Mouse (Mus musculus) lung, postnatal 14 days (tissue): ENCODE measurements around the gene Nfasc.
A peak's percentile ranks its signal among the peaks of the same experiment; 100 is the strongest.

Experiments
- DNase-seq: peaks from one replicate; pipeline ENCODE4 v3.0.0; 2021

The Nfasc gene

GRCm38 (mm10) chr1:132581845-132582839 lies 159.5 kb downstream of the Nfasc start:
- no peak for DNase-seq

GRCm38 (mm10) chr1:132580063-132580462 lies 161.5 kb downstream of the Nfasc start:
- no peak for DNase-seq

DNA sequence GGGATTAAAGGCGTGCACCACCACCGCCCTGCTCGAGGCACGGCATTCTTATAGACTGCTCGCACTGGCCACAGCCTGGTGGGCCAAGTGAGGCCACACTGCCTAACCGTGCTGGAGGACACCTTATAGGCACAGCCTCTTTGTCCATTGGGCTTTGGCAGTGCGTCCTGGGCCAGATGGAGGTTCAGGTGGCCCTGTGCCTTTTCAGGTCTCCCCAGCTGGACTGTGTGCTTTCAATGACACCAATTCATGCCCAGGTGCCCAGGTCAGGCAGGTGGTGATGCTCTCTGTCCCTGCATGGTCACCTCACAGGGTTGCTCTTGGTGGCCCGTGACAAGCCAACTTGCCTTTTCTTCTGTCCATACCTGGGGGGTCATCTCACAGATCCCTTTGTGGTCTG lies 164.8 kb downstream of the Nfasc start:
- no peak for DNase-seq

DNA sequence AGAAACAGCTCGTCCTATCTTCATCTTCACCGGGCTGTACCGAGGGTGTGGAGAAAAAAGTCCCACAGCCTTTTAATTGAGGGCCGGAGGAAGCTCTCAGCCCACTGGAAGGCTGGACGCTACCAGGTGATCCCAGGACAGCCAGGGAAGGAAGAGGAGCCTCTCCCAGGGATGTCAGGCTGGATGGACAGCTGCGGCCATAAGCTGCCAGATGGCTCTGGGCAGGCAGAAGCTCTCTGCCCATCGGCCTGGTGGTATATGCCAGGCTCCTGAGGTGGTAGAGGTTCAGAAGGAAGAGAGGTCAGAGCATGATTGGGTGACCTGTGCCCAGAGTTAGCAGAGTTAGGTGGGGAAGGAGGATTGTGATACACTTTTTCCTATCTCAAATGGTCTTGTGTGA lies 168.7 kb downstream of the Nfasc start:
- no peak for DNase-seq

DNA sequence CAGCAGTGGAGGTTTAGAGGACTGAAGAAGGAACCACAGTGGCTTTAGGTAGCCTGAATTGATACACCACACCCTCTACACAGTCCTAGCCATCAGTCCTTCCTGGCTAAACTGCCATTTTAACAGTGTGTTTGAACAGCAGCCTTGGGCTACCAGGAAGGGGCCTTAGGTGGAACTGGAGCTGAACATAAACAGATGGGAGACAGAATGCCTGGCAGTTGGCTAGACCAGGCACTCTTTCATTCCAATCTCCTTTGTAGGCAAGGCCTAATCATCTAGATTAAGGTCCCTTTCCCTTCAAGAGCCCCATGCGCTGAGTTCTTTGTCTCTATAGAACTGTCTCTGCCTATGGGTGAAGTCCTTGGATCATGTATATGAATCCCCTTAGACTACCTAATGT lies 170.0 kb downstream of the Nfasc start:
- no peak for DNase-seq

GRCm38 (mm10) chr1:132570906-132571305 lies 170.7 kb downstream of the Nfasc start:
- DNase-seq, result no peak

DNA sequence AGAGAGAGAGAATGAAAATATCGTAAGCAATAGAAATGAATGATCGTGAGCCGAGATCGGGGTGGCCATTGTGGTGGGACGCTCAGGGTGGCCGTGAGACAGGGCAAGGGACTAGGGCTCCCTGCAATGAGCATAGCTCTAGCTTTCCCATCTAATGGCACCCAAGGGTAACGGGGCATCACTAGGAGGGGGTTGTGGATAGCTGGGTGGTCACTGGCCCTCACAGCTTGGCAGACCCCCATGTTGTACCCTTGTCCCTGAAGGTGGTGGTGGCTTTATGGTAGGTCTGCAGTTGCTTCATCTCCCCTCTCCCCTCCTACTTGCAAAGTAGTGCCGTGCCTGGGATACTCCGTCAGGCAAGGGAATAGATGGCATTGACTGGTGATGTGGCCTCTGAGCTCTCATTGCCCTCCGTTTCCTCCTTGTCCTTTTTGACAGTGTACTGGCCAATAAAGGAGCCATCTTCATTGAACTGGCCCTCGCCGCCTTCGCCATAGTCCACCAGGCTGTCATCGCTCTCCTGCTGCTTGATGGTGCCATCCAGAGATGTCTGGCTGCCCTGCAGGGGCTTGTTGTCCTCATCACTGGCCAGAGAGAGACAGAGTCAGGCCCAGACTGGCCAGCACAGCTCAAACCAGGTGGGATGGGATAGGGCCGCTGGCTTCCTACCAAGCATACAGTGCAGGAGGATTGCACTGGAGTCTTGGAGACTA lies 171.4 kb downstream of the Nfasc start:
- no peak for DNase-seq

GRCm38 (mm10) chr1:132569516-132569915 lies 172.1 kb downstream of the Nfasc start:
- DNase-seq, result no peak

GRCm38 (mm10) chr1:132567336-132568125 lies 174.1 kb downstream of the Nfasc start:
- no peak for DNase-seq

DNA sequence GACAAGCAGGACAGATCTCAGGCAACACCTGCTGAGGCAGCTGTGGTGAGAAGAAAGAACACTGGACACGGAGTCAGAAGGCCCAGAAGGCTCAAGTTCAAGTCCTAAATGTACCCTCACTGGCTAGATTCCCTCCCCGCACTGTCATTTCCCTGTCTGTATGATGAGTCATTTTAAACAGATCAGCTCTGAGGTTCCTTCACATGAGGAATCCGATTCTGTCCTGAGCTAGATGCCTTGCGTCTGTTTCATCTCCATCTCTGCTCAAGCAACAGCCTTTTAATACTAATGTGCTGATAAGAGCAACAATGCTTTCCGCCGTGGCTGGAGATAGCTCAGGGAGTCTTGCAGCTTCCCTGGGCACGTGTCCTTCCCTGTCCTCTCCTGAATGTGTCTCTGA lies 175.8 kb downstream of the Nfasc start:
- no peak for DNase-seq

GRCm38 (mm10) chr1:132564946-132565345 lies 176.7 kb downstream of the Nfasc start:
- DNase-seq, result no peak

DNA sequence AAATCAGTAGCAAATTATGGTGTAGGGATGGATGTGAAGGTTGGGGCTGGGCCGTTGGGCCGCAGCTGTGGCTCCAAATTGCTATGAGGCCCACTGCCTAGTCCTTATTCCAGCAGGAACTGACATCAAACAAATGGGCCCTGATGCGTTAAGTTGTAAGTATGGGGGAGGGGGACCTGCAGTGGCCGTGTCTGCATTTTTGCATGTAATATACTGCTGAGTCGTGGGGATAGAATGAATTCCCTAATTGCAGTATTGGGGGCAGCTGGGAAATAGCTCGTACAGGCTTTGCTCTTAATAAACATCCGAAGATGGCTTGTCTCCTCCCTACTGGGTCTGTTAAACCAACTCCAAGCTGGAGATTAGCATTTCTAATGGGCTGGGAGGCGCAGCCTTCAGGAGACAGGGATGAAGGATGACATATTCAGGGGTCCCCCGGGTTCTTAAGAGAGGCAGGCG lies 179.2 kb downstream of the Nfasc start:
- no peak for DNase-seq

- DNase-seq, result peak; percentile 9
These were observed 180.5 kb downstream of the Nfasc start for GRCm38 (mm10) chr1:132560907-132561700.

DNA sequence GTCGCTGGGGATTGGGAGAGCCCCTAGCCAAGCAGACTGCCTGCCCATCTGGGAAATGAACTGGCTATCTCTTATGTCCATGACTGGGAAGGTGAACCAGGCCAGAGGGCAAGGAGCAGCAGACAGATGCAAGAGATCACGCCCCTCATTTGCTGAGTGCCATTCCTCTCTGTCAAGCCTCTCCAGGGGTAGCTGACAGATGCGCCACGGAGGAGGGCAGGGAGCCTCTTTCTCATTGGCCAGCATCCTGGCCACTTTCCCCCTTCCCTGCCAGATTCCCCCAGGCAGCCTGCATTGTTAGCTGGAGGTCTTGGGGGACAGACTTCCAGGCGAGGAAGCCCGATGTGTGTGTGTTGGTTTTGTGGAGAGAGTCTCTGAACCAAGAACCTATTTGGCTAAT lies 182.6 kb downstream of the Nfasc start:
- no peak for DNase-seq

DNA sequence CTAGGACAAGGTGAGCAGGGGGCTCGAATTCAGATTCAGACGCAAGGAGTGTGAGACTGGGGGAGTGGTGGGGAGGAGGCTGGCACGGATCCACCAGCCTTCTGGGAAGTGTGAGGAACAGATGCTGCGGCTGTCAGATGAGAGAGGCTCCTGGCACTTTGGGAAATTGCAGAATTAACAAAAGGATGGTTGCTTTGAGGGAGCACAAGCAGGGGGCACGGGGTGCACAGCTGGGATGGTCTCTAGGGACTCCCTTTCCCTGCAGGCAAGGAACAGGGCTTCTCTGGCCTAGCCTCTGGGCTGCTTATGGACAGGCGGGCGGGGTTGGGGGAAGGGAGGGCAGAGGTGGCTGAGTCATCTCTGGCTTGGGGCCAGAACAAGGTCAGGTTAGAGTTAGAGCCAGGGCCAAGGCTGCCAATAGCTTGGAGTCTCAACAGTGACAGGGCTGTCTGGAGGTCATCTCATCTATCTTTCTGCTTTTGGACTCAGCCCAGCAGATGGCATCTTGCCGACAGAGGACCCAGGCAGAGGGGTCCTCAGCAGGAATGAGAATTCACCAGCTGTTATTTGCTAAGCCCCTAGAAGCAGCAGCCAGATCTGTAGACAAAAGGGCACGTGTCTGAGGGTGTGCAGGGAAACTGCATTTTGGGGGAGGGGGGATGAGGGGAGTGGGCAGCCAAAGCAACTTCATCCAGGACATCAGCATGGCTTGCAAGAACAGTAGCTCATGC lies 183.5 kb downstream of the Nfasc start:
- peak; percentile 21 for DNase-seq

GRCm38 (mm10) chr1:132543789-132544188 lies 197.8 kb downstream of the Nfasc start:
- no peak for DNase-seq

GRCm38 (mm10) chr1:132542762-132543306 lies 198.8 kb downstream of the Nfasc start, which contains the start of gene Cntn2:
Cntn2 (minus strand) TSS chr1:132543256.
- no peak for DNase-seq

GRCm38 (mm10) chr1:132541824-132542599 lies 199.6 kb downstream of the Nfasc start:
- DNase-seq, result no peak

- DNase-seq, result no peak
These were observed 200.3 kb downstream of the Nfasc start for GRCm38 (mm10) chr1:132541171-132541823.

DNA sequence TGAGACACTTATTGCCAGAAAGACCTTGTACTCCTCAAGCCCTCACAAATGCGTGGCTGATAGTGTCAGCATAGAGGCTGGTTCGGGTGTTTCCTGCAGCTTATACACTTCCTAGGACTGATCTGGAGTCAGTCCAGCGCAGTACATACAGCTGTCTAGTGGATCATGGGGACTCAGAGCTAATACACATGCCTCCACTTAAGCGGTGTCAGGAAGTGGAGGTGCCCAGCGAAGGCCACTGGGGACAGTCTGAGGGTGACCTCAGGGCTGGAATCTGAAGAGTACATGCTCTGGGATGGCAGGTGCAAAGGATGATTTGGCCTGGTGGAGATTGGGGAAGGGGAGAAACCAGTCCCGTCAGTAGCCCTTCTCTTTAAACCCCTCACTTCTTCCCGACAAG lies 200.9 kb downstream of the Nfasc start:
- no peak for DNase-seq
